Mouse (Mus musculus) neural tube, embryonic 12.5 days (tissue): Measurements from ENCODE around the gene Polr2g. TPM values are rescaled to one million over a fixed set of nuclear protein-coding genes. Genes with fewer than 3 reads are reported as not detected.
"Not testable (repeated sequence)": the region's sequence is repeated elsewhere in the genome, so short reads cannot be mapped to it uniquely, and the experiment has no call there.

Experiments used
- ATAC-seq: fragments of 200-750 bp; cut with Nextera tagmentation; 2 replicates; pipeline ENCODE4 v1.8.0; 2017; ENCODE audit warnings: low read depth, mild to moderate bottlenecking, moderate TSS enrichment, moderate library complexity; ENCODE audit not compliant: low FRiP score
- H3K27ac ChIP-seq: fragments of 300-500 bp; sonication (generic); 2 replicates; pipeline ENCODE4 v1.5.1; 2016
- H3K27me3 ChIP-seq: fragments of 300-500 bp; sonication (generic); replicated peaks from 2 replicates; pipeline ENCODE4 v1.6.1; 2016; ENCODE audit warnings: mild to moderate bottlenecking
- H3K36me3 ChIP-seq: fragments of 300-500 bp; sonication (generic); 2 replicates; pipeline ENCODE4 v1.6.1; 2016; ENCODE audit warnings: mild to moderate bottlenecking
- H3K4me1 ChIP-seq: fragments of 300-500 bp; sonication (generic); 2 replicates; pipeline ENCODE4 v1.6.1; 2016
- H3K4me2 ChIP-seq: fragments of 300-500 bp; sonication (generic); replicated peaks from 2 replicates; pipeline ENCODE4 v1.6.1; 2016; ENCODE audit warnings: mild to moderate bottlenecking
- H3K4me3 ChIP-seq: fragments of 300-500 bp; sonication (generic); 2 replicates; pipeline ENCODE4 v1.5.1; 2016
- H3K9ac ChIP-seq: fragments of 300-500 bp; sonication (generic); 2 replicates; pipeline ENCODE4 v1.6.1; 2016; ENCODE audit warnings: mild to moderate bottlenecking
- H3K9me3 ChIP-seq: fragments of 300-500 bp; sonication (generic); 2 replicates; pipeline ENCODE4 v1.6.1; 2016; ENCODE audit warnings: mild to moderate bottlenecking
- WGBS: fragments of 180-500 bp; shearing (Covaris S2); methylation state at CpG from one replicate; pipeline ENCODE4 v1.1.7; 2016; 5-methylcytosine and 5-hydroxymethylcytosine counted together
- polyA plus RNA-seq: library from polyadenylated mRNA; unstranded; fragments of >200 nt; fragmentation: Nextera tagmentation; extraction: Ambion mirVana; gene quantifications from 2 replicates; pipeline ENCODE4 v1.2.1, GENCODE M21; 2016

Polr2g gene
- polyA plus RNA-seq = 152 and 158 TPM in 2 replicates

DNA sequence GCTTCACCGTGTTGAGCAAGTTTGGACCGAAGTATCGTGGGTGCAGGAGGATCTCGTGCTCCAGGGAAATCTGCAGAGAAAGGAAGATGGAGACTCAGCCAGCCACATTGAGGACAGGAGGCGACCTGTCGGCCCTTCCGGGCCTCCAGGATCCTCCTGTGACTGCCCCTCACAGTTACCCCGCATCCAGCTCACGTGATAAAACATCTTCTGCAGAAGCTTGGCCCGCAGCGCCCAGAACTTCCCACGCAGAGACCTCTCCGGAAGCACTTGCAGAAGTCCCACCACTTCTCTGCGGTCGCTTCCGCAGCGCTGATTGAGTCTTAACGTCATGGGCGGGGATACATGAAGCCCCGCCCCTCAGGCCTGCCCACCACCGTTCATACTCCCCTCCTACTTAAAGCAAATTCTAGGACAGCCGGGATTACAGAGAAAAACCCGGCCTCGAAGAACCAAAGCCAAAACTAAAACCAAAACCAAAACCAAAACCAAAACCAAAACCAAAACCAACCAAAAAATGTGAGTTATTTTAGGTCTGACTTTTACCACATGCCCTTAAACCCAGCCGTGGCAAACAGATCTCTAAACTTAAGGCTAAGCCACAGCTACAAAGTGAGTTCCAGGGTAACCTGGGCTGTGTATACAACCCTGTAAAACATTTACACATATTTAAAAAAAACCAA is at the start of gene Polr2g:
TSS of gene Polr2g (minus strand) at position 314 of the 683 bp plus-strand sequence.
- H3K27me3 ChIP-seq = no peaks in the 10 kb centered on the region
- H3K4me3 ChIP-seq = peak within 1 kb of the TSS; percentile 72
- peak; percentile 62 for ATAC-seq
- H3K4me1 ChIP-seq = peaks cover 22% of the 10 kb centered on the region
- WGBS = 2% methylated on average over 25 of the region's 25 CpGs
- H3K27ac ChIP-seq = no peak within 1 kb of the TSS
- peaks cover 24% of the 10 kb centered on the region for H3K36me3 ChIP-seq
- peak within 1 kb of the TSS; percentile 82 for H3K4me2 ChIP-seq
- H3K9me3 ChIP-seq = no peaks in the 10 kb centered on the region
- peak within 1 kb of the TSS; percentile 70 for H3K9ac ChIP-seq

DNA sequence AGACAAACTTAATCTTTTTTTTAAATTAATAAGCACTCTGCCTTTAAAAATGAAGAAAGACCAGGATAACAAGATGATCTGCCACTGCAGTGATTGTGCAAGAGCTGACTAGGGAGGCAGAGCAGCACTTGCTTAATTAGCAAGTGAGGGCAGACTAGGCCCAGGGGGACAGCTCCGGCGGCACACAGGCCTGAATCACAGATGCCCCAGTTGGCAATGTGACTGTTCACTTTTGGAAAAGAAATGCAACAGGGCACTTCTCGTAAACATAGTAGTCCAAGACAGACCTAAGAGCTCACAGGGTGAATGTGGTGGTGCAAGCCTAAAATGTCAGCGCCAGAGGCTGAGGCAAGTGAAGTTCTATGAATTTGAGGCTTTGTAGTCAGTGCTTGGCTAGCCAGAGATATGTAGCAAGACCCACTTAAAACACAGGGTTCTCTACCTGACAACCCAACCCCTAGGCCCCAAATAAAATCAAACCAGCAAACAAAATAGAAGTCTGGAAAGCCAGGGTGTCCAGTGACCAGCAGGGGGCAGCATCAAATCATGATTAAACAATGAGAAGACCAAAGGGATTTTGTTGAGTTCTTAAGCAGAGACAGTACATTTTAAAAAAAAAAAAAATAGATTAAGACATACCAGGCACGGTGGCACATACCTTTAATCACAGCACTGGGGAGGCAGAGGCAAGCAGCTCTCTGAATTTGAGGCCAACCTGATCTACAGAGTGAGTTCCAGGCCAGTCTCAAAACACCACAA is 46.2 kb upstream of the Polr2g start:
- H3K9me3 ChIP-seq = no peaks in the 10 kb centered on the region
- H3K9ac ChIP-seq = no peak overlapping the region
- H3K4me2 ChIP-seq = no peak overlapping the region
- ATAC-seq = no peak
- H3K4me1 ChIP-seq = peaks cover 18% of the 10 kb centered on the region
- no peak overlapping the region for H3K27ac ChIP-seq
- peaks cover 46% of the 10 kb centered on the region for H3K36me3 ChIP-seq
- no peaks in the 10 kb centered on the region for H3K27me3 ChIP-seq
- H3K4me3 ChIP-seq = no peak overlapping the region
- 71% methylated on average over 5 of the region's 5 CpGs for WGBS

DNA sequence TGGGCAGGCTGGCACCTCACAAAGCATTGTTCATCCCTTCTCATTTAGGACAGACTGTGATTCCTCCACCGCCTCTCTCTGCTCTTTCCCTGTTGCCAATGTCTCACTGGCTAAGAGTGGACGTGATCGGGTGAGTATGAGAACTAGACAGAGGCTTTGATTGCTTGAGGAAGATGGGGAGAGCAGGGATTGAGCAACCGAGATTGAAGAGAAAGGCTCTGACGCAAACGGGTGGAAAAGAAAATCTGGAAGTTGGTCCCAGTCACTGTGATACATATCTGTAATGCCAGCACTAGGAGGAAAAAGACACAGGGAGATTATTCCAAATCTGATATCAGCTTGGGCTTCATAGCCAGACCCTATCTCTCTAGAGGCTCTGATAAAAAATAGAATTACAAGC is 44.6 kb upstream of the Polr2g start:
- 92% methylated on average over 6 of the region's 6 CpGs for WGBS

DNA sequence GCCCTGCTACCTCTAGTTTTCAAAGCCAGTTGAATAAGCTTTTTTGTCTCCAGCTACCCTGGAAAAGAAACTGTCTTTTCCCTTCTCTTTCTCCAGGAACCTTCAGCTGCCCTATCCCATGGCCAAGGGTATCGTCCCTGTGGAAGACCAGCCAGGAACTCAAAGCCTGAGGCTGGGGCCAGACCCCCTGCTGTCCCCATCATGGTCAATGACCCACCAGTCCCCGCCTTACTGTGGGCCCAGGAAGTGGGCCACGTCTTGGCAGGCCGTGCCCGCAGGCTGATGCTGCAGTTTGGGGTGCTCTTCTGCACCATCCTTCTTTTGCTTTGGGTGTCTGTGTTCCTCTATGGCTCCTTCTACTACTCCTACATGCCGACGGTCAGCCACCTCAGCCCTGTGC is 42.6 kb upstream of the Polr2g start:
- Histone ChIP-seq H3K4me1 (peaks cover 32% of the 10 kb centered on the region), H3K27me3 (no peaks in the 10 kb centered on the region), H3K4me3 (peak overlapping the region; percentile 52), H3K4me2 (peak overlapping the region; percentile 75), H3K9ac (peak overlapping the region; percentile 64), H3K9me3 (no peaks in the 10 kb centered on the region), H3K27ac (no peak overlapping the region), H3K36me3 (peaks cover 18% of the 10 kb centered on the region)
- ATAC-seq = no peak
- 92% methylated on average over 7 of the region's 7 CpGs for WGBS

More for the DNA sequence above, 44.6 kb upstream of the Polr2g start:
- Histone ChIP-seq H3K27ac (no peak overlapping the region), H3K4me1 (peaks cover 32% of the 10 kb centered on the region), H3K36me3 (peaks cover 34% of the 10 kb centered on the region), H3K4me3 (no peak overlapping the region), H3K27me3 (no peaks in the 10 kb centered on the region), H3K9me3 (no peaks in the 10 kb centered on the region), H3K4me2 (no peak overlapping the region), H3K9ac (no peak overlapping the region)
- ATAC-seq = no peak

DNA sequence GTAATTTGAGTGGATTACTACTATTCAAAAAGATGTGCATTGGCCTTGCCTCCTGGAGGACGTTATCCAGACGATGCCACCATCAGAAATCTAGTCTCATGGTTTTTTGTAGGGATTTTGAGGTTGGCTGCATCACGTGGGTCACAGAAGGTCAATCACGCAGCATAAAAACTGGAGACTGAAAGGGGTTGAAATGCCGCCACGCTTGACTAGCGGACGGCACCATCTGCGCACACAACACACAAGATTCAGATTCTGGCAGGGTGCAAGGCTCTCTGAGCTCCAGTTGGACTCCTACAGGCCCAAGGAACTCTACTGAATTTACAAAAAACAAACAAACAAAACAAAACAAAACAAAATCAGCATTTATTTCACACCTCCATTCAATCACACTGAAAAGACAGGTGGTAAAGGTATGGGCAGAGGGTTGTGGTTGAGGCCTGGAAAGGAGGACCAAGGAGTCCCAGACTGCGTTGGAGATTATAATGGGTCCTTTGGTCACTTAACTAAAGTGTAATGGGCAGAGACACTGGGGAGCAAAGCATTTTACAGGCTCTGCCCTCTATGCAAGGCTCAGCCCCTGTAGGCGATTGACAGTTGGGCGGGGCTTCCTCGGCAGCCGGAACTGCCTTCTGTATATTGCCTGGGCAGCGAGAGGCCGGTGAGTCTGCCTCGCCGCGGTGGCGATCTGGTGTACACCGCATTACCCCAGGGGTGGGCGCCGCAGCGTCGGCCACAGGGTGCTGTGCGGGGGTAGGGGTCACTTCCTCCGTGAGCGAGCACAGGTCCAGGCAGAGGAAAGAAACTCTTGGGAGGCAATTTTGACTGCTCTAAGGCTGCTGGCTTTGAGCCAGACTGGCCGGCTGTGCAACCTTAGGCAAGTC is 41.8 kb upstream of the Polr2g start:
- no peaks in the 10 kb centered on the region for H3K9me3 ChIP-seq
- 21% methylated on average over 29 of the region's 29 CpGs for WGBS
- peaks cover 18% of the 10 kb centered on the region for H3K36me3 ChIP-seq
- peaks cover 32% of the 10 kb centered on the region for H3K4me1 ChIP-seq
- 0 out of 2 replicates have a peak overlapping the region, but pooled peaks have one; percentile 37 for H3K27ac ChIP-seq
- ATAC-seq = no peak
- H3K4me3 ChIP-seq = peak overlapping the region; percentile 52
- peak overlapping the region; percentile 75 for H3K4me2 ChIP-seq
- H3K27me3 ChIP-seq = no peaks in the 10 kb centered on the region
- peak overlapping the region; percentile 64 for H3K9ac ChIP-seq

DNA sequence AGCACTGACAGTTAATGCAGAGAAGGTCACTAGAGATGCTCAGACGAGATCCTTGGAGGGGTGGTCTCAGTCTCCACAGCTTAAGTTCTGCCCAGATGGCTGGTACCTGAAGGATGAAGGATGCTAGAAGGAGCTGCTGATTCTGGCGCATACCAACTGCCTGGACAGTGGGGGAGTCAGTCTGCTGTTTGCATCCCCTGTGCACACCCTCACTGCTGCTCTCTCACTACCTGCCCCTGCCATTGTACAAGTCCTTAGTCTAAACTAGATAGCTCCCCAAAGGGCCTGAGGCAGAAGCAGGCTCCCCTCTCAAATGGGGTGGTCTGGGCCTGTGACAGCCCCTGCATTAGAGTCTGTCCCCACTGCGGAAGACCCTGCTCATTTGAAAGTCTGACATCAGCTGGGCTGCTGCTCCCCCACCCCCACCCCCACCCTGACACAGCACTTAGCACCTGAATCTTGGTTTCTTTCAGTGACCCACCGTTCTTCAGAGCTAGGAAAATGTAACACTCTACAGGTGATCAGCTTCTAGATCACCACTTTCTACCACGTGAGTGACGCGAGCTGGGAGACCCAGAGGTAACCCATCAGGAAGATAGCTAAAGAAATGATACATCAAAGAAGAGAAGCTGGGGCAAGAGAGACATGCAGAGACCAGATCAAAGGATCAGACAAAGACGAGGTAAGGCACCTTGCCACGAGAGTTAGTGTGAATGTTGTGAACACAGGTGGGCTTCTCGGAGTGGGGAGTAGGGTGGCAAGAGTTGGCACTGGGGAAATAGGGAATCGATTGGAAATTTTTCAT is 40.9 kb upstream of the Polr2g start, which contains the start of gene Gng3:
TSS of gene Gng3 (minus strand) at position 92 of the 805 bp plus-strand sequence.
- peaks cover 23% of the 10 kb centered on the region for H3K36me3 ChIP-seq
- peak within 1 kb of the TSS; percentile 52 for H3K4me3 ChIP-seq
- WGBS = 44% methylated on average over 11 of the region's 11 CpGs
- no peaks in the 10 kb centered on the region for H3K9me3 ChIP-seq
- H3K9ac ChIP-seq = peak within 1 kb of the TSS; percentile 71
- peak within 1 kb of the TSS; percentile 75 for H3K4me2 ChIP-seq
- ATAC-seq = peak; percentile 85
- no peaks in the 10 kb centered on the region for H3K27me3 ChIP-seq
- peaks cover 32% of the 10 kb centered on the region for H3K4me1 ChIP-seq
- peak within 1 kb of the TSS; percentile 91 for H3K27ac ChIP-seq

DNA sequence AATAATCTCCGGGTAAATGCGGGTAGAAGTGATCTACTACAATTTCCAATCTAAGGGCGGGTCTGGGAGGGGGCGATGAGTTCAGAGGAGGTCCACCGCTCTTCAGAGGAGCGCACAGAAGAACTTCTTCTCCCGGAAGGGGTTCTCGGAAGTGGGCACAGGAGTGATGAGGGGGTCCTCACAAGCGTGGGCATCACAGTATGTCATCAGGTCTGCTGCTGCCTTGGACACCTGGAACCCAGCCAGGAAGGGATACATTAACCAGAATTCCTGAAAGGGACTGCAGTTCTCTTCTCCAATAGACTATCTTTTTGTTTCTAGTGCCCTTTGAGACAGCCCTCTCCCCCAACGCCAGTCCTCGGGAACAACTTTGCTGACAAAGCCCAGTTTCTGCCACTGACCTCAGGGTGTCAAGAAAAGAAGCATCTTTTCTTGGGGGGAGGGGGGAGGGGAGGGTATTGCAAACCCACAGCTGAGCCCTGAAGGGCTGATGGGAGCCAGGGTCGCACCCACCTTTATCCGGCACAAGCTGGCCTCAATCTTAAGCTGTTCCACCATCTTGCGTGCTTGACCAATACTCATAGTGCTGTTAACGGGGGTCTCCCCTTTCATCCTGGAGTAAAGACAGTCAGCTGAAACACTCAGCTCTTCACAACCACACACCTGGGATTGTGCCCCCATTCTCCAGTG is 39.8 kb upstream of the Polr2g start:
- no peaks in the 10 kb centered on the region for H3K9me3 ChIP-seq
- peak; percentile 38 for ATAC-seq
- H3K4me3 ChIP-seq = peak overlapping the region; percentile 52

GRCm38 (mm10) chr19:8837251-8837791 is 38.9 kb upstream of the Polr2g start, which contains the start of gene Bscl2:
TSS of gene Bscl2 (plus strand) at chr19:8837467.
- under 1% methylated on average over 37 of the region's 38 CpGs for WGBS
- Histone ChIP-seq H3K4me1 (peaks cover 32% of the 10 kb centered on the region), H3K27me3 (no peaks in the 10 kb centered on the region), H3K9ac (peak within 1 kb of the TSS; percentile 71), H3K4me3 (peak within 1 kb of the TSS; percentile 52), H3K9me3 (no peaks in the 10 kb centered on the region), H3K27ac (peak within 1 kb of the TSS; percentile 91), H3K36me3 (peaks cover 36% of the 10 kb centered on the region), H3K4me2 (peak within 1 kb of the TSS; percentile 75)
- peak; percentile 74 for ATAC-seq

More for the DNA sequence above, 39.8 kb upstream of the Polr2g start:
- Histone ChIP-seq H3K27ac (peak overlapping the region; percentile 91), H3K9ac (peak overlapping the region; percentile 71), H3K4me1 (peaks cover 32% of the 10 kb centered on the region), H3K36me3 (peaks cover 32% of the 10 kb centered on the region), H3K4me2 (peak overlapping the region; percentile 75), H3K27me3 (no peaks in the 10 kb centered on the region)
- WGBS = 23% methylated on average over 15 of the region's 15 CpGs

GRCm38 (mm10) chr19:8836327-8836726 is 38.0 kb upstream of the Polr2g start:
- H3K27ac ChIP-seq = not testable (repeated sequence)

GRCm38 (mm10) chr19:8832971-8833370 is 34.6 kb upstream of the Polr2g start:
- Histone ChIP-seq H3K9ac (no peak overlapping the region), H3K27ac (no peak overlapping the region), H3K4me2 (no peak overlapping the region), H3K36me3 (peaks cover 74% of the 10 kb centered on the region), H3K4me1 (0 out of 2 replicates have a peak, but pooled peaks cover under 1% of the 10 kb centered on the region), H3K4me3 (no peak overlapping the region), H3K27me3 (no peaks in the 10 kb centered on the region), H3K9me3 (no peaks in the 10 kb centered on the region)
- WGBS = 94% methylated on average over 4 of the region's 4 CpGs
- no peak for ATAC-seq

More at GRCm38 (mm10) chr19:8836327-8836726, 38.0 kb upstream of the Polr2g start:
- ATAC-seq, H3K9me3 ChIP-seq, H3K4me3 ChIP-seq, H3K27me3 ChIP-seq, H3K9ac ChIP-seq: not testable (repeated sequence)
- Histone ChIP-seq H3K4me1 (peaks cover 32% of the 10 kb centered on the region), H3K4me2 (peak overlapping the region; percentile 75), H3K36me3 (peaks cover 44% of the 10 kb centered on the region)
- WGBS = 98% methylated on average over 10 of the region's 10 CpGs
